Mouse (Mus musculus): ENCODE measurements around the gene G6pc. TPM values are rescaled to one million over a fixed set of nuclear protein-coding genes. Genes with fewer than 3 reads are reported as not detected.
A peak's percentile ranks its signal among the peaks of the same experiment; 100 is the strongest.

The G6pc gene
- polyA plus RNA-seq, 2 experiments = not detected

DNA sequence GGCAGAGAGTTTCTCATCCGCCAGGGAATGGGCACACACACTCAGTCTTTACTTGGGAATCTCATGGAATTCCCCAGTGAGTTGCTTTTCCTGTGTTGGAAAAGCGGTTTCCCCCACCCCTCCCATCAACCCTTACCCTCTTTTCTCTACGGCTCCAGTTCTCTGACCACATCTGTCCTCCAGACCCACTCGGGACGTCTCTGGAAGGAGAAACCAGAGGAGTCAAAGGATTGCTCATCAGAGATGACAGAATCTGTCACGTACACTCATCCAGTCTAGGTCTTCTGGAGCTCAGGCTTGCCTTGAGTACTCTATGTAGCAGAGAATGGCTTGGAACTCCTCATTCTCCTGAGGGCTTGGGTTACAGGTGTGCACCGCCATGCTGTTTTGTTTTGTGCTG, 18.6 kb upstream of the G6pc start:
- DNase-seq (ENCODE audit: low spot score) = peak; percentile 7
- Histone ChIP-seq H3K27me3 (ENCODE audit: control insufficient read depth, insufficient read depth, low read length) (no peaks in the 10 kb centered on the region), H3K4me1 (ENCODE audit: control insufficient read depth, insufficient read depth, low read length) (no peaks in the 10 kb centered on the region), H3K9ac (ENCODE audit: low read depth, low read length, severe bottlenecking) (no peak overlapping the region), H3K4me3 (replicated peaks; ENCODE audit: low read length) (no peak overlapping the region), H3K4me2 (replicated peaks; ENCODE audit: low read depth, low read length, severe bottlenecking) (no peak overlapping the region), H3K36me3 (ENCODE audit: control insufficient read depth, insufficient read depth, low read length) (no peaks in the 10 kb centered on the region), H3K27ac (replicated peaks; ENCODE audit: low read depth, low read length) (no peak overlapping the region), H3K9me3 (ENCODE audit: control insufficient read depth, low read length) (no peaks in the 10 kb centered on the region)
- no peak for ATAC-seq (ENCODE audit: low FRiP score, low read depth)
- WGBS = 65% methylated on average over 7 of the region's 7 CpGs
- TF ChIP-seq POLR2A (IDR thresholded peaks at IDR 0.05; ENCODE audit: borderline replicate concordance, extremely low read depth, insufficient read depth, insufficient read length) = no peak

GRCm38 (mm10) chr11:101349216-101349615, 18.1 kb upstream of the G6pc start:
- Histone ChIP-seq H3K4me2 (replicated peaks; ENCODE audit: low read depth, low read length, severe bottlenecking) (no peak overlapping the region), H3K9me3 (ENCODE audit: control insufficient read depth, low read length) (no peaks in the 10 kb centered on the region), H3K36me3 (ENCODE audit: control insufficient read depth, insufficient read depth, low read length) (no peaks in the 10 kb centered on the region), H3K9ac (ENCODE audit: low read depth, low read length, severe bottlenecking) (no peak overlapping the region), H3K27ac (replicated peaks; ENCODE audit: low read depth, low read length) (no peak overlapping the region), H3K4me1 (ENCODE audit: control insufficient read depth, insufficient read depth, low read length) (no peaks in the 10 kb centered on the region), H3K27me3 (ENCODE audit: control insufficient read depth, insufficient read depth, low read length) (no peaks in the 10 kb centered on the region), H3K4me3 (replicated peaks; ENCODE audit: low read length) (no peak overlapping the region)
- DNase-seq (ENCODE audit: low spot score) (peak; percentile 5), ATAC-seq (ENCODE audit: low FRiP score, low read depth) (no peak)
- WGBS = 67% methylated on average over 3 of the region's 3 CpGs
- no peak for TF ChIP-seq POLR2A (IDR thresholded peaks at IDR 0.05; ENCODE audit: borderline replicate concordance, extremely low read depth, insufficient read depth, insufficient read length)

DNA sequence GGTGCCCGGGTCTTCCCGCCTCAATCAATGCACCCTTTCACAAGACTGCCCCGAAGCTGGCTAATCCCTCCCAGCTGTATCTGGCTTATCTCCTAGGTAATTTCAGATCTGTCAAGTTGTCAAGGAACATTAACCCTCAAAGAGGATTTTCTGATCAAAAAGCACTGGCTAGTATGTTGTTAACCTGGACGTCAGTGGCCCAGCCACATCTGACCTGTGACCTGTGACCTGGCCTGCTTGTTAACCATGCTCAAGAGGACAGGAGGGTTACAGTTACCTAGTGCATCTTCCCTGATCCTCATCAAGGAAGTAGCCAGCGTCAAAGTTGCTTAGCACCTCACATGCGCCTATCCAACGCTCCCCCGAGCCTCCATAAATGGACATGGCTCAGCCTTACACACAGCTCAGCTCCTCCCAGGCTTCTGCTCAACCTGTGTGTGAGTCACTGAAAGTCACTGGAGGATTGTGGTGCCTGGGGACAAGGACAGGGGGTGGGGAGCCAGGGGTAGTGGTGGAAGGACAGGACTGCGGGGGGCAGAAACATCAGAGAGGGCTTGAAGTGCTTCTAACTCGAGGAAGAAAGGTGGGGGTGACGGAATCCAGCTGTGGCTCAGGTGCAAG, 16.2 kb upstream of the G6pc start:
- H3K9me3 ChIP-seq (ENCODE audit: control insufficient read depth, low read length) = no peaks in the 10 kb centered on the region
- no peak overlapping the region for H3K4me3 ChIP-seq (replicated peaks; ENCODE audit: low read length)
- no peak overlapping the region for H3K4me2 ChIP-seq (replicated peaks; ENCODE audit: low read depth, low read length, severe bottlenecking)
- no peak for TF ChIP-seq POLR2A (IDR thresholded peaks at IDR 0.05; ENCODE audit: borderline replicate concordance, extremely low read depth, insufficient read depth, insufficient read length)
- 38% methylated on average over 11 of the region's 11 CpGs for WGBS
- H3K9ac ChIP-seq (ENCODE audit: low read depth, low read length, severe bottlenecking) = no peak overlapping the region
- no peak for DNase-seq (ENCODE audit: low spot score)
- no peak for ATAC-seq (ENCODE audit: low FRiP score, low read depth)
- H3K4me1 ChIP-seq (ENCODE audit: control insufficient read depth, insufficient read depth, low read length) = no peaks in the 10 kb centered on the region
- no peak overlapping the region for H3K27ac ChIP-seq (replicated peaks; ENCODE audit: low read depth, low read length)
- no peaks in the 10 kb centered on the region for H3K27me3 ChIP-seq (ENCODE audit: control insufficient read depth, insufficient read depth, low read length)
- H3K36me3 ChIP-seq (ENCODE audit: control insufficient read depth, insufficient read depth, low read length) = no peaks in the 10 kb centered on the region

DNA sequence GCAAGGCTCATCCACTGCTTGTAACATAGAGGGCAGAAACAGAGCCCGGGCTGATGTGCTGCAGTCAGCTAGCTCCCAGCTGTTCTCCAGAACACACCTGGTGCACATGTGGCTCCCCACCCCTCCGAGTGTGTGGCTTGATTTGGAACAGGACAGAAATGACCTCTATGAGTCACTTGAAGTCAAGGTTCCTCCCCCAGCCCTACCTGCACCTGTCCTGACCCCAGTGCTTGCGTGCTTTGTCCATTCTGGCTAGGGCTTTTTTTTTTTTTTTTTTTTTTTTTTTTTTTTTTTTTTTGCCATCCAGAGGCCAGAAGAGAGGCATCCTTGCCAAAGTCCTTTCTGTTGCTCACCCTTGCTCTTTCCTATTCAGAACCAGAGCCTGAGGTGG, 15.6 kb upstream of the G6pc start:
- WGBS = 25% methylated on average over 2 of the region's 3 CpGs
- Histone ChIP-seq H3K4me3 (replicated peaks; ENCODE audit: low read length) (no peak overlapping the region), H3K4me1 (ENCODE audit: control insufficient read depth, insufficient read depth, low read length) (no peaks in the 10 kb centered on the region), H3K27me3 (ENCODE audit: control insufficient read depth, insufficient read depth, low read length) (no peaks in the 10 kb centered on the region), H3K4me2 (replicated peaks; ENCODE audit: low read depth, low read length, severe bottlenecking) (no peak overlapping the region), H3K36me3 (ENCODE audit: control insufficient read depth, insufficient read depth, low read length) (no peaks in the 10 kb centered on the region), H3K9ac (ENCODE audit: low read depth, low read length, severe bottlenecking) (no peak overlapping the region), H3K27ac (replicated peaks; ENCODE audit: low read depth, low read length) (no peak overlapping the region), H3K9me3 (ENCODE audit: control insufficient read depth, low read length) (no peaks in the 10 kb centered on the region)
- ATAC-seq (ENCODE audit: low FRiP score, low read depth) = no peak
- TF ChIP-seq POLR2A (IDR thresholded peaks at IDR 0.05; ENCODE audit: borderline replicate concordance, extremely low read depth, insufficient read depth, insufficient read length) = no peak
- no peak for DNase-seq (ENCODE audit: low spot score)

DNA sequence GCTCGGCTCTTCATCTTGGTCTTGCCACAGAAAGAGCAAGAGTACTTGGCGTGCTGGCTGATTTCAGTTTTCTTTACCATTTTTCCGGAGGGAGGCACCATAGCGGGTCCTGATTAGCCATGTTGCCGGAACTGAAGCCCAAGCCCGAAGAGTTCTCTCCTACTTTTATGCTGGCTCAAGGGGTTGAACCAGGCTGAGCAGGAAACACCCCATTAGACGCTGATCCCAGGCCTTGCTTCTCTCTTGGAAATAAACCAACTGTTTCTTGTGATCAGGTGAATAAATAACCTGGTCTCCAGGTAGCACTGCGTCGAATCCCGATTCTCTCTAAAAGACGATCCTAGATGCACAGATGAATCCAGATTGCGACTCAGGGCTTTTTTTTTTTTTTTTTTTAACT, 13.9 kb upstream of the G6pc start:
- no peak for DNase-seq (ENCODE audit: low spot score)
- no peak overlapping the region for H3K4me3 ChIP-seq (replicated peaks; ENCODE audit: low read length)
- no peaks in the 10 kb centered on the region for H3K27me3 ChIP-seq (ENCODE audit: control insufficient read depth, insufficient read depth, low read length)
- no peak for ATAC-seq (ENCODE audit: low FRiP score, low read depth)
- H3K27ac ChIP-seq (replicated peaks; ENCODE audit: low read depth, low read length) = no peak overlapping the region
- H3K9me3 ChIP-seq (ENCODE audit: control insufficient read depth, low read length) = no peaks in the 10 kb centered on the region
- H3K4me2 ChIP-seq (replicated peaks; ENCODE audit: low read depth, low read length, severe bottlenecking) = no peak overlapping the region
- no peaks in the 10 kb centered on the region for H3K4me1 ChIP-seq (ENCODE audit: control insufficient read depth, insufficient read depth, low read length)
- no peak overlapping the region for H3K9ac ChIP-seq (ENCODE audit: low read depth, low read length, severe bottlenecking)
- WGBS = 87% methylated on average over 12 of the region's 12 CpGs
- no peaks in the 10 kb centered on the region for H3K36me3 ChIP-seq (ENCODE audit: control insufficient read depth, insufficient read depth, low read length)
- TF ChIP-seq POLR2A (IDR thresholded peaks at IDR 0.05; ENCODE audit: borderline replicate concordance, extremely low read depth, insufficient read depth, insufficient read length) = no peak
